Mouse (Mus musculus) heart, embryonic 10.5 days (tissue): ENCODE results near the gene Fndc8. TPM values are rescaled to one million over a fixed set of nuclear protein-coding genes. Genes with fewer than 3 reads are reported as not detected.
A peak's percentile ranks its signal among the peaks of the same experiment; 100 is the strongest.

ENCODE experiments used
- DNase-seq: peaks from one replicate; pipeline ENCODE4 v3.0.0-alpha.2; 2017; ENCODE audit warnings: low spot score
- H3K27ac ChIP-seq: fragments of 300-500 bp; sonication (generic); 2 replicates; pipeline ENCODE4 v1.5.1; 2016; ENCODE audit warnings: mild to moderate bottlenecking
- H3K27me3 ChIP-seq: fragments of 300-500 bp; sonication (generic); 2 replicates; pipeline ENCODE4 v1.6.1; 2016; ENCODE audit warnings: mild to moderate bottlenecking; ENCODE audit not compliant: poor library complexity, insufficient read depth, severe bottlenecking
- H3K36me3 ChIP-seq: fragments of 300-500 bp; sonication (generic); 2 replicates; pipeline ENCODE4 v1.6.1; 2016; ENCODE audit warnings: mild to moderate bottlenecking, moderate library complexity
- H3K4me1 ChIP-seq: fragments of 300-500 bp; sonication (generic); 2 replicates; pipeline ENCODE4 v1.6.1; 2016; ENCODE audit warnings: mild to moderate bottlenecking
- H3K4me3 ChIP-seq: fragments of 300-500 bp; sonication (generic); 2 replicates; pipeline ENCODE4 v1.5.1; 2016; ENCODE audit warnings: mild to moderate bottlenecking, moderate library complexity
- H3K9me3 ChIP-seq: fragments of 300-500 bp; sonication (generic); 2 replicates; pipeline ENCODE4 v1.6.1; 2016; ENCODE audit warnings: mild to moderate bottlenecking, moderate library complexity
- WGBS: fragments of 180-500 bp; shearing (Covaris S2); methylation state at CpG from one replicate; pipeline ENCODE4 v1.1.7; 2016; 5-methylcytosine and 5-hydroxymethylcytosine counted together
- polyA plus RNA-seq: library from polyadenylated mRNA; unstranded; fragments of >200 nt; fragmentation: Nextera tagmentation; extraction: Ambion mirVana; gene quantifications from 2 replicates; pipeline ENCODE4 v1.2.1, GENCODE M21; 2016

The Fndc8 gene
- polyA plus RNA-seq, 1 experiment from 2014 or later: 0.11 TPM

DNA sequence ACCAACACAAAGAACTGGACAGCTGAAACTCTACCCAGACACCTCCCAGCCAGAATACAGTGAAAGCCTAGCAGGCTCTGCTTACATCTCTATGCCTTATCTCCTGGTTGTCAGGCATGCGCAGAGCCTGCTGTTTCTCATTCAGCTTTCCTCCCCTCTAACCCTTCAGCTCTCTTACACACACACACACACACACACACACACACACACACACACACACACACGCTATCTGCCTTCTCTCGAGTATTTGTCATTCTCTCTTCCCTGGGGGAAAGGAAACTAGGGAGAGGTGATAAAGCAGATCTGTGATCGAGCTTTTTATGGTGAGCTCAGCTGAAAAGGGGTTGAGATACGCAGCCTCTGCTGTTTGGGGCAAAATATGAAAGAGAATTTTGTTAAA is 17.0 kb upstream of the Fndc8 start:
- Histone ChIP-seq H3K9me3 (no peaks in the 10 kb centered on the region), H3K27ac (no peak overlapping the region), H3K4me3 (no peak overlapping the region), H3K27me3 (no peaks in the 10 kb centered on the region), H3K4me1 (peaks cover 15% of the 10 kb centered on the region; the same call in 1 of the 2 replicates), H3K36me3 (peaks cover 11% of the 10 kb centered on the region; the same call in 1 of the 2 replicates)
- DNase-seq: peak; percentile 89
- WGBS: 22% methylated on average over 5 of the region's 5 CpGs

DNA sequence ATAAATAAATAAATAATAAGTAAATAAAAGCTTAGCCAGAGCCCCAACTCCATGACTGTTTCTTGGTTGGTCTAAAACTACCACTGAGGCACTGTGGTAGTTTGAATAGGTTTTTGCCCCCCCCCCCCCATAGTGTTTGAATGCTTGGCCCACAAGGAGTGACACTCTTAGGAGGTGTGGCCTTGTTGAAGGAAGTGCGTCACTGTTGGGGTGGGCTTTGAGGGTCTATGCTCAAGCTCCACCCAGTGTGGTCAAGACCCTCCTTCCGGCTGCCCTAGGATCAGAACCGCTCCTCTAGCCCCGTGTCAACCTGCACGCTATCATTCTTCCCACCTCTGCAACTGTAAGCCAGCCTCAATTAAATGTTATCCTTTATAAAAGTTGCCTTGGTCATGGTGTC is 16.3 kb upstream of the Fndc8 start:
- no peaks in the 10 kb centered on the region for H3K9me3 ChIP-seq
- no peak overlapping the region for H3K27ac ChIP-seq
- peaks cover 14% of the 10 kb centered on the region; the same call in 1 of the 2 replicates for H3K36me3 ChIP-seq
- WGBS: 87% methylated on average over 5 of the region's 5 CpGs
- H3K4me3 ChIP-seq: no peak overlapping the region
- H3K4me1 ChIP-seq: peaks cover 8% of the 10 kb centered on the region; the same call in 1 of the 2 replicates
- no peak for DNase-seq
- no peaks in the 10 kb centered on the region for H3K27me3 ChIP-seq

DNA sequence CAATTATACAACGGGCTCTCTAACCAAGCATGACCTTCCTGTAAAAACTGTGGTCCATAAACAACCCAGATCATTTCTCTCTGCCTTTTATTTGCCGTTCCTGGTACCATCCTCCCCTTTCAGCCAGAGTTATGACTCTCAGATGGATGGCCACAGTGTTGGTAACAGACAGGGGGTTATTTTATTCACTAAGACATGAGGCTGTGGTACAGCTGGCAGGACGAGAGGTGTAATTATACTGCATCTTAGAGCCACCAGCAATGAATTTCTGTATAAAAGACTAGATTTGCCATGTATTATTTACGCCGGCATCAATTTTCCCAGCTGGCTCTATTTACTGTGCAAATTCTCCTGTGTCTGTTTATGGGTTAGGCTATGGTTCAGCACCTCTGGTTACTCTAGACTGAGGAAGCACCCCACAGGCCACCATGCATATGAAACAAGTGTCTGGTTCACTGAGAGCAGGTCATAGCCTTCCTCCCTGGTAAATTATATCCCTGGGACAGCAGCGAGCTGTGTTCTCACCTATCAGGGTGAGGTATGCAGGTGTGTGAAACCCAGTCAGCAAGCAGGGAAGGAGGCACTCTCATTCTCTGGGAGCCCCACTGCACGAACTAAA is 14.1 kb upstream of the Fndc8 start:
- no peak overlapping the region for H3K27ac ChIP-seq
- peaks cover 5% of the 10 kb centered on the region; the same call in 1 of the 2 replicates for H3K4me1 ChIP-seq
- no peaks in the 10 kb centered on the region for H3K9me3 ChIP-seq
- H3K4me3 ChIP-seq: no peak overlapping the region
- peaks cover 24% of the 10 kb centered on the region for H3K36me3 ChIP-seq
- no peaks in the 10 kb centered on the region for H3K27me3 ChIP-seq
- 85% methylated on average over 7 of the region's 7 CpGs for whole genome bisulfite sequencing
- DNase-seq: no peak

DNA sequence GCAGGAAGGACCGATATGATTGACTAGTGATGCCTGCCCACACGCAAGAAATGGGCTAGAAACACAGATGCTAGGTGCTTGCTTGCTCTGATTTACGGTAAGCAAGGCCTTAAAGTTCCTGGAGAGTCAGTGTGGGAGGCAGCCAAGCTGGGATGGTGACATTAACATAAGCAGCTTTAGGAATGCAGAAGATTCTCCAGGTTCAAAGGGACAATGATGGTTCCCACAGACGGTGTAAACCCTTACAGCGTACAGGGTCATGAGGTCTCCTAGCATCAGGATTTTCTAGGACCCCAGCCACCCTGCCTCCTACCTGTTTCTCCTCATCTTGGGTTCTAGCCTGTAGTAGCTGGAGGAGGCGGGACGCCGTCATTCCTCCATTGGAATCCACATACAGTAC is 8.7 kb upstream of the Fndc8 start:
- DNase-seq: no peak
- H3K4me1 ChIP-seq: 0 out of 2 replicates have a peak, but pooled peaks cover under 1% of the 10 kb centered on the region
- no peak overlapping the region for H3K27ac ChIP-seq
- no peak overlapping the region for H3K4me3 ChIP-seq
- no peaks in the 10 kb centered on the region for H3K27me3 ChIP-seq
- peaks cover 24% of the 10 kb centered on the region for H3K36me3 ChIP-seq
- 61% methylated on average over 8 of the region's 8 CpGs for WGBS
- H3K9me3 ChIP-seq: no peaks in the 10 kb centered on the region

DNA sequence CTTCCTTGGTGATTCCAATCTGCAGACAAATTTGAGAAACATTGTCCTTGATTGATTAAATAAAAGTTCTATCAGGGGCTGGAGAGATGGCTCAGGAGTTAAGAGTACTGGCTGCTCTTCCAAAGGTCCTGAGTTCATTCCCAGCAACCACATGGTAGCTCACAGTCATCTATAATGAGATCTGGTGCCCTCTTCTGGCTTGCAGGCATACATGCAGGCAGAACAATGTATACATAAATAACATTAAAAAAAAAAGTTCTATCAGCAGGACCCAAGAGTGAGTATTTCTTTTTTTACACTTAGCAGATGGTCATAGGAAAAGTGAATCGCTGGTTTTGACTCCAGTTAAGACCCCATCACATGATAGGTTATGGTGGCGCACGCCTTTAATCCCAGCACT is 5.4 kb upstream of the Fndc8 start:
- Histone ChIP-seq H3K4me3 (no peak overlapping the region), H3K4me1 (peaks cover 19% of the 10 kb centered on the region), H3K9me3 (no peaks in the 10 kb centered on the region), H3K36me3 (peaks cover 10% of the 10 kb centered on the region), H3K27me3 (peaks cover 6% of the 10 kb centered on the region; the same call in 1 of the 2 replicates), H3K27ac (no peak overlapping the region)
- no peak for DNase-seq
- WGBS: 80% methylated on average over 3 of the region's 3 CpGs

DNA sequence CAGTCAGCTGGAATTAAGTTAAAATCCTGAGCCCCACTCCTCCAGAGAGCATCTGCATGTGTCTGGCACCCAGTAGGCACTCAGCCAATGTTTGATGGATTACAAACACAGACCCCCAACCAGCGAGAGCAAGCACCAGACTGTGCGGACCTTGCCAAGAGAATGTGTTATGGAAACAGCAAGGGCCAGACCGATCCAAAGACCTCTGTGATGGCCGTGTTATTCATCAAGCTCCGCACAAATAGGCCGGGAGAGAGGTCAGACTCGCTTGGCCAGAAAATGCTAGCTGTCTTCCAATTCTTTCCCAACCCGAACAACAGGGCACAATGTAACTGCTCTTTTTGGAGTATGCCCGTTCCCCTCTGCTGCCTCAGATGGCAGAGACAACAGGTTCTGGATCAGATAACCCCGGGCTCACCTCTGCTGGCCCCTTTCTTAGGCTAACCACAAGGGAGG is 3.4 kb upstream of the Fndc8 start:
- 67% methylated on average over 10 of the region's 10 CpGs for WGBS
- H3K27ac ChIP-seq: no peak overlapping the region
- H3K4me1 ChIP-seq: peaks cover 19% of the 10 kb centered on the region
- no peak for DNase-seq
- H3K9me3 ChIP-seq: no peaks in the 10 kb centered on the region
- H3K27me3 ChIP-seq: peaks cover 17% of the 10 kb centered on the region; the same call in 1 of the 2 replicates
- H3K4me3 ChIP-seq: no peak overlapping the region
- H3K36me3 ChIP-seq: no peaks in the 10 kb centered on the region

DNA sequence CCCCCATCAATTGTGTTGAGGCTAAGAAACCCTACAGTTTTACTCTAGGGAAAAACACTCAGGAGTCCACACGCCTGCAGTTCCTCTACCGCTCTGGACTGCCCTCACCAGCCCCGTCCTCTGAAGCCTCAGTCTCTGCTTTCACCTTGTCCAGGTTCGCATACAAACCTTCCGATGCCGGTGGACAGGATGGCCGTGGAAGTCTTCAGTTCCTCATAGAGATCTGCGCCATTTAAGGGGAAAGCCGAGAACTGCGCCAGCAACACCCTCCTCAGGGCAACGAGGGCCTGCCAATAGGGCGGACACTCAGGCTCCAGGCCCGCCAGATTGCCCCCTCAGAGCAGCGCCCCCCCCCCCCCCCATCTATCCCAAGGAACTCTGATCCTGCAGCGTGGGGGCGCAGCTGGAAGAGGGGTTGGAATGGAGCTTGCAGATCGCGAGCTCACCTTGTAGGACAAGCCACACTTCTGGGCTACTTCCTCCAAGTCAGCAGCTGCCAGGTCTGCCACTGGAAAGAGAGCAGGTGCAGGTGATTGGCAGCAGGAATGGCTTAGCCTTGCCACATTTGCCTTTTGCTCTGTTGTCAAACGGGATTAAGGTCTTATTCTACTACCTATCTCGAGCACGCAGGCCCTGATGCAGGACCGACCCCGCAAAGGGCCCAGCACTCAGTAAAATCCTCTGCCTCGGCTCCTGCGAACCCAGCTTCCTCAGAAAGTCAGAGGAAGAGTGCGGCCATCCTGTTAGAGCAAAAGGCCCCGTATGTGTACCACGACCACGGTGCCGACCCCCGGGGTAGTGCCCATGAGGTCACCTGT is 2.2 kb upstream of the Fndc8 start:
- no peaks in the 10 kb centered on the region for H3K9me3 ChIP-seq
- peak overlapping the region; percentile 91 for H3K27ac ChIP-seq
- H3K4me3 ChIP-seq: peak overlapping the region; percentile 85
- no peaks in the 10 kb centered on the region for H3K36me3 ChIP-seq
- H3K4me1 ChIP-seq: peaks cover 19% of the 10 kb centered on the region
- DNase-seq: peak; percentile 73
- WGBS: 7% methylated on average over 31 of the region's 31 CpGs
- H3K27me3 ChIP-seq: peaks cover 17% of the 10 kb centered on the region; the same call in 1 of the 2 replicates

DNA sequence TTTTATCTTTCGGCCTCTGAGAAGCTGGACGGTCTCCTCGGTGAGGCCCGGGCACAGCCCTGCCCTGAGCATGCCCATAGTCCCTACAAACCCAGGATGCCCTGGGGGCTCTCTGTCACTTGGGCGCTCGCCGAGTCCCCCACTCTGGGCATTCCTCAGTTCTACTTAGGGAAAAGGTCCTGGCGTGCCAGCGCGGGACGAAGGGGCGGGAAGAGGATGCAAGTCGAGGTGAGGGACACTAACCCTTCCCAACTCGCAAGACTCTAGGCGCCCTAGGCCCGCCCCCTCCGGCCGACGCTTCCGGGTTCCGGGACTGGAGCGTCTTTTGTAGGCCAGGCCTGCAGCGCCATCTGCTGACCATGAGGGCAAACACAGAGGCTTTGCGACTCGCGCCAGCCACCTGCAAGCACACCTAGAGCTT is 1.6 kb upstream of the Fndc8 start, which contains the start of gene Rad51d:
TSS of gene Rad51d (minus strand) at position 273 of the 421 bp plus-strand sequence.
- peaks cover 19% of the 10 kb centered on the region for H3K4me1 ChIP-seq
- WGBS: under 1% methylated on average over 26 of the region's 26 CpGs
- peak within 1 kb of the TSS; percentile 91 for H3K27ac ChIP-seq
- H3K27me3 ChIP-seq: peaks cover 17% of the 10 kb centered on the region; the same call in 1 of the 2 replicates
- H3K4me3 ChIP-seq: peak within 1 kb of the TSS; percentile 85
- DNase-seq: peak; percentile 96
- H3K9me3 ChIP-seq: no peaks in the 10 kb centered on the region
- no peaks in the 10 kb centered on the region for H3K36me3 ChIP-seq

DNA sequence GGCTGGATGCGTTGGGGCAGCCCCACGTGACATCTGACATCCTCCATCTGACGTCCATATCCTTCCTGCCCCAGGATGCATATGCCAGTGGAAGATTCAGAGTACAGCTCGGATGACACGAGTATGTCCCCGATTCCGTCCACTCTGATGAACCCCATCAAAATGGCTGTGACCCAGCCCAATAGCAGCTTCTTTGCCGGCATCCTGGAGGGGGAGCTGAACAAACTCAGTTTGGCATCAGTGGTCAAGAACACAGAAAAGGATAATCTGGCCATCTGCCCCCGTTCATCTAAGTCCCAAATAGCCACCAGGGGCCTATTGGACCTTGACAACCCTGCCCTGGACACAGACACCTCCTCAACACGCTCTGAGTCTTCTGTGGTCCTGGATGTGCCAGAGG is 5.6 kb downstream of the Fndc8 start:
- Histone ChIP-seq H3K27me3 (0 out of 2 replicates have a peak, but pooled peaks cover 2% of the 10 kb centered on the region), H3K9me3 (no peaks in the 10 kb centered on the region), H3K27ac (no peak overlapping the region), H3K4me1 (no peaks in the 10 kb centered on the region), H3K36me3 (peaks cover 41% of the 10 kb centered on the region), H3K4me3 (no peak overlapping the region)
- 83% methylated on average over 10 of the region's 10 CpGs for WGBS
- no peak for DNase-seq

DNA sequence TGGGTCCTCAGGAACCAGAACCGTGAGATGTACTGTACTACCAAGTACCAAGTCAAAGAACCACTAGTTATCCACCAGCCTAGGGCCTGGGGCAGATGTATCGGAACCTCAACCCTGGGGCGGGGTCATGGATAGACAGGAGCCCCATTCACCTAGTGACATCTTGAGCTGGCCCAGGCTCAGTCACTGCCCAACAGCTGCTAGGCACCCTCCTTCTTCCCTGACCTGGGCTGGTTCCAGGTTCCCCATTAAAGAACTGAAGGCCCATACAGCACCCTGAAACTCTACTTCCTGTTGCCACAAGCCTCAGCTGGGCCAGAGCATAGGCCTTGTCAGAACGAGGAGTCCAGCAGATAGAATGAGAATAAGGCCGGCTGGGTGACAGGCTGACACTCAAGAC is 7.8 kb downstream of the Fndc8 start:
- DNase-seq: no peak
- WGBS: 87% methylated on average over 5 of the region's 5 CpGs
- peaks cover 63% of the 10 kb centered on the region for H3K36me3 ChIP-seq
- no peaks in the 10 kb centered on the region for H3K27me3 ChIP-seq
- no peak overlapping the region for H3K4me3 ChIP-seq
- no peaks in the 10 kb centered on the region for H3K9me3 ChIP-seq
- no peaks in the 10 kb centered on the region for H3K4me1 ChIP-seq
- no peak overlapping the region for H3K27ac ChIP-seq

DNA sequence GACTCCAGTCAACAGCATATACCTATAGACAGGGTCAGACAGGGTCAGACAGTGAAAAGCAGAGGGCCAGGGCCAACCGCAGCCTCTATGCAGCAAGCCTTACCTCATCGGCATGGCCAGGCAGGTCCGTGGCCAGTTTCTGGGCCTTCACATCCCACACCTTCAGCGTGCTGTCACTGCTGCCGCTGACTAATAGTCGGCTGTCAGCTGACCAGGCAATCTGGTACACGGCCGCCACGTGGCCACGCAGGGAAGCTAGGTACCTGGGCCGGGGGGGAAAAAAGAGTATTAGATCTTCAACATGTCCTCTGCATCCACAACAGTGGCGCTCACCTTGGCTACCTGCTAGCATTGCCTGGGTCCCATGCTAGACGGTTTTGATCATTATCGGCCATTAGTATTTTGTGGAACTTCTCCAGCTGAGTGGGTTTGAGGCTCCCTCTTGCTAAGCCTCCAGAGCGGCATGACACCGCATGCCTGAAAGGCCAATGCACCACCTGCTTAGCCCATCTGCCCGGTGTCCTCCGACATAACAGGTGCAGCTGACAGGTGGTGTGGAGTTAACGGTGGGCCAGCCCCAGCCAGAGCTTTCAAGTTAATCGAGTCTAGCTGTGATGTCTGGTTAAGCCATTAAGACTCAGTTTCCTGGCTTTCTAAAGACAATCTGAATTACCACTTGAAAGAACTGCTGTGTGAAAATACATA is 9.8 kb downstream of the Fndc8 start:
- DNase-seq: no peak
- Histone ChIP-seq H3K27ac (no peak overlapping the region), H3K4me3 (no peak overlapping the region), H3K36me3 (peaks cover 83% of the 10 kb centered on the region), H3K27me3 (no peaks in the 10 kb centered on the region), H3K9me3 (no peaks in the 10 kb centered on the region), H3K4me1 (peaks cover 7% of the 10 kb centered on the region; the same call in 1 of the 2 replicates)
- WGBS: 95% methylated on average over 20 of the region's 20 CpGs

DNA sequence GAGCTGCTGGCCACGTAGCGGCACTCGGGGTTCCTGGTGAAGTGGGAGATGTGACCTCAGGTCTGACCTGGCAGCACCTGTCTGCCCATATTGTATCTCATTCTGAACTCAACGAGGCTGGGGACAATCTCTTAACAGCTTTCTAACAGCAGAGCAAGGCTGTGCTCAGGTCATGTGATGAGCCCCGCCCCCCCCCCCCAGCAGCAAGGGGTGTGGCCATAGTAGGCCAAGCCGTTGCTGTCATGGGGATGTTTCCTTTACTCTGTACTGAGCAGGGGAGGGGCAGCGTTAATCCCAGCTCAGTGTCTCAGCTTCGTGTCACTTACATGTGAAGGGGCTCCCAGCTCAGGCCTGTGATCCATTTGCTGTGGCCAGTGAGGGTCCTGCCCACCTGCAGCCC is 13.0 kb downstream of the Fndc8 start:
- no peaks in the 10 kb centered on the region for H3K9me3 ChIP-seq
- WGBS: 64% methylated on average over 8 of the region's 8 CpGs
- no peak overlapping the region for H3K4me3 ChIP-seq
- peaks cover 27% of the 10 kb centered on the region for H3K4me1 ChIP-seq
- H3K36me3 ChIP-seq: peaks cover 70% of the 10 kb centered on the region
- no peak overlapping the region for H3K27ac ChIP-seq
- H3K27me3 ChIP-seq: no peaks in the 10 kb centered on the region
- DNase-seq: no peak
